Mouse (Mus musculus): Measurements from ENCODE around the gene Gm20422. TPM values are rescaled to one million over a fixed set of nuclear protein-coding genes. Genes with fewer than 3 reads are reported as not detected.

The Gm20422 gene
- 0.43 TPM in 1 of 2 replicates, not detected in the other for polyA plus RNA-seq (2016; fragmentation: Nextera tagmentation; extraction: Ambion mirVana)

DNA sequence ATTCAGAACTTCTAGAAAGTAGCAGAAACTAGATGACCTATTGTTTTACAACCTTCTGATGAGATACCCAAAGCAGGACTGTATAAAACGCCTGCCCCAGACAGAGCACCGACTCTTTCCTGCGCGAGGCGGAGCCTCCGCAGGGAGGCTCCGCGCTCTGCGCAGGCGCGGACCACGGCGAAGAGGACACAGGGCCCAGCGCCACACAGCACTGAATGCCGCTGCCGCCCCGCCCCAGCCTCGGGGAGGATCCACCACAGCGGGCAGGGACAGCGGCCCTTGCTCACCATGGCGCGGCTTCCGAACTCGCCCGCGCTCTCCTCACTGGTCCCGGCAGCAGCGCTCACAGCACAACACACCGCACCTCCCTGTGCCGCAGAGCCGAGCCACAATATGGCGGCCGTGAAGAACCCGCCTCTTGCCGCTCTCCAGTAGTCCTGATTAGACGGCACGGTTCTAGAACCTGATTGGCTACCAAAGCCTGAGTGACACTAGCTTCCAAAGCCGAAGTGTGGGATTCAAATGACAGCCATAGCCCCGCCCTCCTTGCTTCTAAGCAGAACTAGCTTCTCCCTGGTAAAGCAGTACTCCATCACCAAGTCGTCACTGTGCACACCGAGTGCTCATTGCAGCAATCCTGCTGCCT, at the start of gene Gm20422:
TSS of gene Gm20422 (minus strand) at position 384 of the 646 bp plus-strand sequence.
- no peaks in the 10 kb centered on the region for H3K27me3 ChIP-seq (ENCODE audit: low read depth, poor library complexity, severe bottlenecking)
- peaks cover 31% of the 10 kb centered on the region for H3K4me1 ChIP-seq
- peak; percentile 94 for DNase-seq (ENCODE audit: low spot score)
- WGBS, result under 1% methylated on average over 41 of the region's 41 CpGs
- no peaks in the 10 kb centered on the region for H3K9me3 ChIP-seq (replicated peaks)
- H3K36me3 ChIP-seq, result peaks cover 25% of the 10 kb centered on the region
- peak within 1 kb of the TSS; percentile 81 for H3K4me3 ChIP-seq
- H3K27ac ChIP-seq (replicated peaks), result peak within 1 kb of the TSS; percentile 99

DNA sequence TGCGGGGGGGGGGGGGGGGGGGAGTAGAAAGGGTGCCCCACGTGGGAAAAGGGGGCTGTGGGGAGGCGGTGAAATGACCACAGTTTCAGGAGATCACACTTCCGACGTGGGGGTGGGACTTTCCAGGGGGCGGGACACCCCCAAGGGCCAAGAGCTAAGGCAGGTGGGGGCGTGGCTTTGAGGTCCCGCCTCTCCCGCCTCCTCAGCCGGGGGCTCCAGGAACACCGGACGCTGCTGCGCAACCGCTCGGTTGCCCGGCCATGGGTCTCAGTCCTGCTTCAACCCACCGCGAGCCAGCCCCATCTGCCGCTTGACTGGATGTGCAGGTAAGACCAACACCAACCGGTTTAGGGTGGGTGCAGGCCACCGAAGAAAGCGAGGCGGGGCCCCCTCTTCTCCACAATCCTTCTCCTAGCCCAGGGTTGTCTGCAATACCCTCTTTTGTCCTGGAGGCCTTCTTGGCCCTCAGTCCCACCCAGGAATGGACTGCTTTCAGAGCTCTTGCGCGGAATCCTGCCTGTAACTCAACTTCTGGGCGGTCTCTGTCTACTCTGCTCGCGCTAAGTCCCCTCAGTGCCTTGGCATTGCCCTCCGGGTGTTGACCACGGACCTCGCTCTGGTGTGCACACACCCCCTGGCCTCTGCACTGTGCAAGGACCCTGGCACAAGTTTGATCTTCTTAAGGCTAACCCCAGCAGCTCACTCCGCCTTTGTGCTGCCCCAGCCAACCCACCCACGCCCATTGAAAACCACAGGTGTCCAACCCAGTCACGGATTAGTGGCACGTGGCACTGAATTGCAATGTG, 47.9 kb upstream of the Gm20422 start, which contains the start of gene Lpar2:
TSS of gene Lpar2 (plus strand) at position 44 of the 806 bp plus-strand sequence.
- H3K4me1 ChIP-seq, result peaks cover 44% of the 10 kb centered on the region
- no peaks in the 10 kb centered on the region for H3K9me3 ChIP-seq (replicated peaks)
- WGBS, result under 1% methylated on average over 32 of the region's 35 CpGs
- peak within 1 kb of the TSS; percentile 88 for H3K27ac ChIP-seq (replicated peaks)
- H3K27me3 ChIP-seq (ENCODE audit: low read depth, poor library complexity, severe bottlenecking), result peaks cover 33% of the 10 kb centered on the region
- peak within 1 kb of the TSS; percentile 71 for H3K4me3 ChIP-seq
- peak; percentile 80 for DNase-seq (ENCODE audit: low spot score)
- H3K36me3 ChIP-seq, result peaks cover 55% of the 10 kb centered on the region

DNA sequence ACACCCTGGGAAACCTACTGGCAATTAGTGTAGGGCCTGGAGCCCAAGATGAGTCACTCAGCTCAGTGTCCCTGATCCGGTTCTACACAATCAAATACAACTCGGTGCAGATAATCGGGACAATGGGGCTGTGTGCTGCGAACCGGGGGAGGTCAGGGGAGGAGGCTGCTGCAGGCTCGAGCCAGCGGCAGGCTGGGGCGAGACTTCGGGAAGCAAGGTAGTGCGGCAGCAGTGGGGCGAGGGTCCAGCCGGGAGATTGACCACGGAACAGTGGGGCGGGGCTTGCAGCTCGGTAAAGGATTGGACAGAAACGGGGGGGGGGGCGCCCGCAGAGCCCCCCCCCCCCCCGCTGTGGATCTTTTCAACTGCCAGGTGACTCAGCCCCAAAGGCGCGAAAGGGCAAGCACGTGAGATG, 47.3 kb upstream of the Gm20422 start:
- H3K4me1 ChIP-seq, result peaks cover 44% of the 10 kb centered on the region
- H3K27ac ChIP-seq (replicated peaks), result peak overlapping the region; percentile 88
- WGBS, result under 1% methylated on average over 16 of the region's 22 CpGs
- H3K9me3 ChIP-seq (replicated peaks), result no peaks in the 10 kb centered on the region
- H3K36me3 ChIP-seq, result peaks cover 55% of the 10 kb centered on the region
- DNase-seq (ENCODE audit: low spot score), result peak; percentile 75
- peak overlapping the region; percentile 71 for H3K4me3 ChIP-seq
- H3K27me3 ChIP-seq (ENCODE audit: low read depth, poor library complexity, severe bottlenecking), result peaks cover 33% of the 10 kb centered on the region

DNA sequence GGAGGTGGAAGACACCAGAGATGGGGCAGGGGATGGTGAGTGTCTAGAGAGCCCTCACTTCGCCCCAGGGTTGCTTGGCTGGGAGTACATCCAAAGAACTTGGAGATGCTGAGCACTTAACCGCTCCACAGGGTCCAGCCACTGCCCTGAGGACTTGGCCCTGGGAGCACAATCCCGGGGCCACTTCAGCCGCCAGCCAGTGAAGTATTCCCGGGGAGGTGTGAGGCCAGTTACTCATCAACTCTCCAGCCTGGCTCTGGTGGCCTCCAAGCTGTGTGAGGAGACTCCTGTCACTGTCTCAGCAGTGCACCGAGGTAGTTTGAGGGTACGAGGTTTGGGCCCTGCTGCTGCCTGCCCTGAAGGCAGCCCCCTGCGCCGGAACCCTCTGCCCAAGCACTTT, 45.8 kb upstream of the Gm20422 start:
- Histone ChIP-seq H3K9me3 (replicated peaks) (no peaks in the 10 kb centered on the region), H3K36me3 (peaks cover 56% of the 10 kb centered on the region), H3K4me3 (no peak overlapping the region), H3K4me1 (peaks cover 51% of the 10 kb centered on the region), H3K27ac (replicated peaks) (no peak overlapping the region), H3K27me3 (ENCODE audit: low read depth, poor library complexity, severe bottlenecking) (peaks cover 33% of the 10 kb centered on the region)
- WGBS, result 83% methylated on average over 9 of the region's 9 CpGs
- DNase-seq (ENCODE audit: low spot score), result no peak

DNA sequence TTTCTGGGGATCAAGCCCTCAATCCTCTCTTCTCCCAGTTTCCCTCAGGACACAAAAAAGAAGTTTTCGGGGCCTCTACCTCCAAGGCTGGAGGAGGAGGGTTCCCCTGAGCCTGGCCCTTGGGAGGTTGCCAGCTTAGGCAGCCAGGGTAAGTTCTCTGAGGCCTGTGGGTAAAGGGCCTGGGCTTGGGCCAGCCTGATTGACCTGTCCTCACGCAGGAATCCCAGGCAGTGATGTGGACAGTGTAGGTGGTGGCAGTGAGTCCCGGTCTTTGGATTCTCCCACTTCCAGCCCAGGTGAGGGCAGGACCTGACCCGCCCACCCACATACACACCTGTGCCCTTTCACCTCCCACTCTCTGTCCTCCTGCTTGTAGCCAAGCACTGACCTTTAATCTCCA, 40.7 kb upstream of the Gm20422 start:
- Histone ChIP-seq H3K4me3 (no peak overlapping the region), H3K27ac (replicated peaks) (no peak overlapping the region), H3K27me3 (ENCODE audit: low read depth, poor library complexity, severe bottlenecking) (peaks cover 10% of the 10 kb centered on the region), H3K4me1 (peaks cover 9% of the 10 kb centered on the region; the same call in 1 of the 2 replicates), H3K9me3 (replicated peaks) (no peaks in the 10 kb centered on the region), H3K36me3 (peaks cover 65% of the 10 kb centered on the region)
- WGBS, result 95% methylated on average over 4 of the region's 4 CpGs
- DNase-seq (ENCODE audit: low spot score), result no peak

DNA sequence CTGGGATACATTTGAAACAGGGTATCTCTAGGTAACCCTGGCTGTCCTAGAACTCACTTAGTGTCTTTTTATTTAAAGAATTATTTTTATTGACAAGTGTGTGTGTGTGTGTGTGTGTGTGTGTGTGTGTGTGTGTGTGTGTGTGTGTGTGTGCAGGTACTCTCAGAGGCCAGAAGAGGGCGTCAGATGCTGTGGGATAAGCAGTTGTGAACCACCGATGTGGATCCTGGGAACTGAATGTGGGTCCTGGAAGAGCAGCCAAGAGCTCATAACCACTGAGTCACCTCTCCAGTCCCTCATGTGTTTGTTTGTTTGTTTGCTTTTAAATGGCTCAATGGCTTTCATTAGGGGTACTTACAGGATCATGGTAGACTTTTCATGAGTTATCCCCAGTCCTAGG, 40.2 kb upstream of the Gm20422 start:
- Histone ChIP-seq H3K27me3 (ENCODE audit: low read depth, poor library complexity, severe bottlenecking) (peaks cover 5% of the 10 kb centered on the region), H3K36me3 (peaks cover 63% of the 10 kb centered on the region), H3K4me1 (peaks cover 9% of the 10 kb centered on the region; the same call in 1 of the 2 replicates), H3K4me3 (no peak overlapping the region), H3K27ac (replicated peaks) (no peak overlapping the region), H3K9me3 (replicated peaks) (no peaks in the 10 kb centered on the region)
- 87% methylated on average over 2 of the region's 2 CpGs for WGBS
- no peak for DNase-seq (ENCODE audit: low spot score)

DNA sequence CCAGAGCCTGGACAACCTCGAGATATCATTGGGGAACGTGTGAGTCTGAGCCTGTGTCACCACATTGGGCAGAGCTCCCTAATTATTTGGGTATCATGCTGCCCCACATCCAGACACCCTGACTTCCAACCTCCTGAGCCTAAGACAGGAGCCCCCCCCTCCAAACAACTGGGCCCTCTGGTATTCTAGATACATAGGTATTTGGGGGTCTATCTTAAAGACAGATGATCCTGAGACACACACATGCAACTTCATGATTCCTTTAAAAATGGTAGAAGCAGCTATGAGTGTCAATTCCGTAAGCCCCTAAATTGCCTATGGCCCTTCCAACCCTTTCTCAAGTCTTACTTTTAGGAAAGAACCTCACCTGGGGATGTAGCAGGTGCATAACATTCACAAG, 35.1 kb upstream of the Gm20422 start:
- H3K4me1 ChIP-seq, result peaks cover 17% of the 10 kb centered on the region
- H3K4me3 ChIP-seq, result no peak overlapping the region
- H3K9me3 ChIP-seq (replicated peaks), result no peaks in the 10 kb centered on the region
- no peak for DNase-seq (ENCODE audit: low spot score)
- H3K36me3 ChIP-seq, result peaks cover 61% of the 10 kb centered on the region
- WGBS, result 67% methylated on average over 3 of the region's 3 CpGs
- H3K27me3 ChIP-seq (ENCODE audit: low read depth, poor library complexity, severe bottlenecking), result no peaks in the 10 kb centered on the region
- H3K27ac ChIP-seq (replicated peaks), result no peak overlapping the region

DNA sequence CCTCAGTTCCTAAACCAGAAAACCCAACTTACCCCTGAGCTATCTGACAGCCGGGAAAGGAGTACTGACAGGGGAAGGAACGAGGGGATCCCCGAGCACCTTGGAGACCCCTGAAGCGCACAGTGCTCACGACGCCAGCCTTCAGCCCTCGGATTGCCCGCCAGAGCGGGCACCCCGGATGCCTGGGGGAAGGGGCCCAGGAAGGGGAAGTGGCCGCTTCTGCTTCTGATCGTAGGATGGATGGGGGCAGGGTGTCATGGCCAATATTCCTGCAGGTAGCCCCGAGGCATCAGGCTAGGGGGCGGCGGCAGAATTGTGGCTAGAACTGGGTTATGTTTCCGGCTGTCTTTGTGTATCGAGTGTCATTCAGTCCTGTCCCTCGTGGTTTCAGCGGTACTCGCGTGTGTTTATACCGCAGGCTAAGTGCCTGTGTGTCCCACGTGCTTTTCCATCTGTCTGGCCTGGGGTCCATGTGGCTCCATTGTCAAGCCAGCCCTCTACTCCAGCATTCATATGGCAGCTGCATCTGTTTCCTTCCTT, 34.2 kb upstream of the Gm20422 start:
- WGBS, result 4% methylated on average over 23 of the region's 23 CpGs
- H3K27ac ChIP-seq (replicated peaks), result peak overlapping the region; percentile 69
- H3K4me1 ChIP-seq, result peaks cover 17% of the 10 kb centered on the region
- no peaks in the 10 kb centered on the region for H3K27me3 ChIP-seq (ENCODE audit: low read depth, poor library complexity, severe bottlenecking)
- H3K4me3 ChIP-seq, result peak overlapping the region; percentile 65
- DNase-seq (ENCODE audit: low spot score), result peak; percentile 24
- H3K9me3 ChIP-seq (replicated peaks), result no peaks in the 10 kb centered on the region
- H3K36me3 ChIP-seq, result peaks cover 60% of the 10 kb centered on the region

DNA sequence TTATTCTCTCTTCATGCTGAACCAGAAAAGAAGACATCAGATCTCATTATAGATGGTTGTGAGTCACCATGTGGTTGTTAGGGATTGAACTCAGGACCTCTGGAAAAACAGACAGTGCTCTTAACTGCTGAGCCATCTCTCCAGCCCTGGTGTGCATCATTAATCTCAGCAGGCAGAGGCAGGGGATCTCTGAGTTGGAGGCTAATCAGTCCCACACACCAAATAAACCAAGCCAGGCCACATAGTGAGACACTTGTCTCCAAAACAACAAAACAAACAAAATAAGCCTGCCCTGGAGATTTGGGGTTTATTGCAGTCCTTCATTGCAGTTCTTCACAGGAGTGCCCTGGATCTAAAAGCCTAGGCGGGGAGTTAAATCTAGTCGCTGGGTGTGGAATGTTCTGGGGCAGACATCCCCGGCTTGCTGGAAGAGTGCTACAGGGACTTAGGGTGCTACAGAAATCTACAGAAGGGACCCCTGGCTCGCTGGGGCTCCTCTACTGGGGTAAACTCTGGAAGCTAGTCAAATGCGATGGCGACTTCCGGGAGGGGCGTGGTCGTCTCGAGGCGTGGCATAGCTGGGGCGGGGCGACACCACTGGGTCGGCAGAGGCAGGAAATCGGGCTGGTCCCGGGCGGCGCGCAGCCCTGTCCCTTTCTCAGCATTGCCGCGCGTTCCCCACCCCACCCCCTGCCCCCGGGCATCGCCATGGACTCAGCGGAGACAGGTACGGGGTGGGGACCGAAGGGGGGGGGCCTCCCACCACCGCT, 33.6 kb upstream of the Gm20422 start, which contains the start of gene Gmip:
TSS of gene Gmip (plus strand) at position 586 of the 770 bp plus-strand sequence.
- Histone ChIP-seq H3K27ac (replicated peaks) (peak within 1 kb of the TSS; percentile 69), H3K9me3 (replicated peaks) (no peaks in the 10 kb centered on the region), H3K4me3 (peak within 1 kb of the TSS; percentile 65), H3K4me1 (peaks cover 17% of the 10 kb centered on the region), H3K36me3 (peaks cover 60% of the 10 kb centered on the region), H3K27me3 (ENCODE audit: low read depth, poor library complexity, severe bottlenecking) (no peaks in the 10 kb centered on the region)
- 6% methylated on average over 28 of the region's 28 CpGs for WGBS
- DNase-seq (ENCODE audit: low spot score), result peak; percentile 75

DNA sequence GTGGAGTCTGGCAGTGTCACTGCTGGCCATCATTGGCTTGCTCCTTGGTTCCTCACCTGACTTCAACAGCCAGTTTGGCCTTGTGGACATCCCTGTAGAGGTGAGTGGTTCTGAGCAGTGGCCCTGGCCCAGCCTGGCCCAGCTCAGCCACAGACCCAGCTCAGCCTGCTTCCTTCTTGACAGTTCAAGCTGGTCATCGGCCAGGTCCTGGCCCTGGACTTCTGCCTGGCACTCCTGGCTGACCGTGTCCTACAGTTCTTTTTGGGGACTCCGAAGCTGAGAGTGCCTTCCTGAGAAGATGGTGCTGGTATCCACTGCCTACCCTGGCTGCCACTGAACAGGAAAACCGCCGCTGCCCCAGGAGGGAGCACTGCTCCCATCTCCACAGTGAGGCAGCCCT, 32.5 kb upstream of the Gm20422 start:
- H3K36me3 ChIP-seq, result peaks cover 71% of the 10 kb centered on the region
- peaks cover 17% of the 10 kb centered on the region for H3K4me1 ChIP-seq
- no peaks in the 10 kb centered on the region for H3K27me3 ChIP-seq (ENCODE audit: low read depth, poor library complexity, severe bottlenecking)
- no peaks in the 10 kb centered on the region for H3K9me3 ChIP-seq (replicated peaks)
- no peak overlapping the region for H3K27ac ChIP-seq (replicated peaks)
- no peak overlapping the region for H3K4me3 ChIP-seq
- no peak for DNase-seq (ENCODE audit: low spot score)
- 89% methylated on average over 5 of the region's 5 CpGs for WGBS

DNA sequence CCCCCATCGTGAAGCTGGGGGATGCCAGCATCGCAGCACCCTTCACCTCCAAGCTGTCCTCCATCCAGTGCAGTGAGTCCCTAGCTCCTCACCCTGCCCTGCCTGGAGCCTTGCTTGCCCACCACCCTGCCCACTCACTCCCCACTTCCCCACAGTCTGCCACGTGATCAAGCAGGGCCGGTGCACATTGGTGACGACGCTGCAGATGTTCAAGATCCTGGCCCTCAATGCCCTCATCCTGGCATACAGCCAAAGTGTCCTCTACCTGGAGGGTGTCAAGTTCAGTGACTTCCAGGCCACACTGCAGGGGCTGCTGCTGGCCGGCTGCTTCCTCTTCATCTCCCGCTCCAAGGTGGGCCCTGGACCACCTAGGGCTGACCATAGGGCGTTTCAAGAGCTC, 30.8 kb upstream of the Gm20422 start:
- Histone ChIP-seq H3K27me3 (ENCODE audit: low read depth, poor library complexity, severe bottlenecking) (no peaks in the 10 kb centered on the region), H3K36me3 (peaks cover 80% of the 10 kb centered on the region), H3K4me3 (no peak overlapping the region), H3K4me1 (peaks cover 17% of the 10 kb centered on the region), H3K27ac (replicated peaks) (no peak overlapping the region), H3K9me3 (replicated peaks) (no peaks in the 10 kb centered on the region)
- WGBS, result 95% methylated on average over 9 of the region's 9 CpGs
- no peak for DNase-seq (ENCODE audit: low spot score)

DNA sequence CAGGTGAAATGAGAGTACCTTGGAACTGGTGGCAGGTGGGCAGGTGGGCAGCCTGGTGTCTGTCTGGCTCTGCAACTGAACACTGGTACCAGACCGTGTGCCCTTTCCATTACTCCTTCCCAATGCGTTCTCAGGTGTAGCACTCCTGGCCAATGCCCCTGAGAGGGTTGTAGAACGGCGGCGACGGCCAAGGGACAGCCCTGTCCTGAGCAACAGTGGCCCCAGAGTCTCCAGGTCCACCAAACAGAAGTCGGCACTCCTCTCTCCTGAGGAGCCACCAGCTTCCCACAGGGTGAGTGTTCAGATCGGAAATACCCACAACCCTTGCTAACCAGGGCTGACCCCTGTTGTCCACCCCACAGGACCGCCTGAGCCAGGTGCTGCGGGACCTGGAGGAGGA, 30.4 kb upstream of the Gm20422 start:
- WGBS, result 90% methylated on average over 10 of the region's 10 CpGs
- Histone ChIP-seq H3K9me3 (replicated peaks) (no peaks in the 10 kb centered on the region), H3K36me3 (peaks cover 83% of the 10 kb centered on the region), H3K27ac (replicated peaks) (no peak overlapping the region), H3K4me3 (no peak overlapping the region), H3K4me1 (peaks cover 17% of the 10 kb centered on the region), H3K27me3 (ENCODE audit: low read depth, poor library complexity, severe bottlenecking) (no peaks in the 10 kb centered on the region)
- DNase-seq (ENCODE audit: low spot score), result no peak

All from midbrain, embryonic 10.5 days (tissue).